12 mouse cellular contexts compared by ENCODE assay signal in the genomic region with DNA sequence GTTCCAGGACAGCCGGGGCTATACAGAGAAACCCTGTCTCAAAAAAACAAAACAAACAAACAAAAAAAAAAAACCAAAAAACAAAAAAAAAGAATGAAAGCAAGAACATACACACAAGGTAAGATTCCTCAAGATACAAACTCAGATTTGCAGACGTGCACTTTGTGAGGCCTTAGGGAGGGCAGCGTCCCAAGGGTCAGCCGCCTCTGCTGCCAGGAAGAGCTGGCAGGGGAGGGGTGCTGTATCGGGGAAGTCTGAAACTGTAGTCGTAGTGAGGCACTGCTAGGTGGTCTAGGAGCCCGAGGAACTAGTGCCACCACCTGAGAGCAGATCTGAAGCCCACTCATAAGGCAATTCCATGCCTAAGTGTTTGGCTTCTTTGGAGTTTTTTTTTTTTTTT.
"Had no signal": no experiment of that assay in that cellular context is flagged by ENCODE, and none has a peak within 500 bp of the region (broad histone marks: within the 10 kb centered on the region; RNA-seq: fewer than 3 reads in every experiment).

No protein-coding gene starts in this region.

- DNase-seq: left cerebral cortex, postnatal 4 days; lung, embryonic 14.5 days; lung, postnatal 10 days; lung, postnatal 4 days; midbrain, embryonic 14.5 days had no signal

- H3K27me3 ChIP-seq: limb, embryonic 13.5 days; liver, embryonic 15.5 days; neural tube, embryonic 12.5 days had no signal

- H3K9me3 ChIP-seq: limb, embryonic 13.5 days; liver, embryonic 15.5 days; neural tube, embryonic 12.5 days had no signal

- H3K27ac ChIP-seq: limb, embryonic 13.5 days; liver, embryonic 15.5 days; midbrain, embryonic 10.5 days; neural tube, embryonic 12.5 days; stomach, postnatal 0 days had no signal

- H3K4me3 ChIP-seq: limb, embryonic 13.5 days; liver, embryonic 15.5 days; midbrain, embryonic 10.5 days; myocyte; neural tube, embryonic 12.5 days had no signal

- H3K4me2 ChIP-seq: limb, embryonic 13.5 days; liver, embryonic 11.5 days; liver, embryonic 15.5 days; lung, embryonic 14.5 days; neural tube, embryonic 12.5 days had no signal

- H3K4me1 ChIP-seq: limb, embryonic 13.5 days; midbrain, embryonic 10.5 days; neural tube, embryonic 12.5 days had no signal

- H3K9ac ChIP-seq: limb, embryonic 13.5 days; liver, embryonic 15.5 days; lung, embryonic 14.5 days; neural tube, embryonic 12.5 days had no signal
